Mouse (Mus musculus) embryonic facial prominence, embryonic 10.5 days (tissue): ENCODE results near the gene Bdh1. TPM values are rescaled to one million over a fixed set of nuclear protein-coding genes. Genes with fewer than 3 reads are reported as not detected.

Source experiments
- DNase-seq: peaks from one replicate; pipeline ENCODE4 v3.0.0-alpha.2; 2017; ENCODE audit warnings: low spot score
- H3K27ac ChIP-seq: fragments of 300-500 bp; sonication (generic); replicated peaks from 2 replicates; pipeline ENCODE4 v1.5.1; 2016; ENCODE audit warnings: mild to moderate bottlenecking
- H3K27me3 ChIP-seq: fragments of 300-500 bp; sonication (generic); replicated peaks from 2 replicates; pipeline ENCODE4 v1.6.1; 2016; ENCODE audit warnings: low read depth, mild to moderate bottlenecking; ENCODE audit not compliant: poor library complexity, severe bottlenecking
- H3K36me3 ChIP-seq: fragments of 300-500 bp; sonication (generic); replicated peaks from 2 replicates; pipeline ENCODE4 v1.6.1; 2016; ENCODE audit warnings: mild to moderate bottlenecking, moderate library complexity
- H3K4me1 ChIP-seq: fragments of 300-500 bp; sonication (generic); 2 replicates; pipeline ENCODE4 v1.6.1; 2016
- H3K4me3 ChIP-seq: fragments of 300-500 bp; sonication (generic); 2 replicates; pipeline ENCODE4 v1.5.1; 2016; ENCODE audit warnings: mild to moderate bottlenecking, moderate library complexity
- H3K9me3 ChIP-seq: fragments of 300-500 bp; sonication (generic); 2 replicates; pipeline ENCODE4 v1.6.1; 2016; ENCODE audit warnings: mild to moderate bottlenecking
- WGBS: fragments of 180-500 bp; shearing (Covaris S2); methylation state at CpG from one replicate; pipeline ENCODE4 v1.1.7; 2016; 5-methylcytosine and 5-hydroxymethylcytosine counted together
- polyA plus RNA-seq: library from polyadenylated mRNA; unstranded; fragments of >200 nt; fragmentation: Nextera tagmentation; extraction: Ambion mirVana; gene quantifications from 2 replicates; pipeline ENCODE4 v1.2.1, GENCODE M21; 2016

Gene Bdh1
- polyA plus RNA-seq, 1 experiment from 2014 or later, result 13.4 TPM

- DNase-seq, result no peak
- Histone ChIP-seq H3K27ac (no peak overlapping the region), H3K36me3 (peaks cover 7% of the 10 kb centered on the region; the same call in 1 of the 2 replicates), H3K9me3 (no peaks in the 10 kb centered on the region), H3K4me3 (no peak overlapping the region), H3K4me1 (peaks cover 35% of the 10 kb centered on the region), H3K27me3 (peaks cover 22% of the 10 kb centered on the region)
- WGBS, result 74% methylated on average over 12 of the region's 12 CpGs
These were observed 11.5 kb downstream of the Bdh1 start for GRCm38 (mm10) chr16:31433466-31434110.

- Histone ChIP-seq H3K27me3 (peaks cover 18% of the 10 kb centered on the region), H3K4me1 (peaks cover 26% of the 10 kb centered on the region), H3K36me3 (peaks cover 14% of the 10 kb centered on the region), H3K27ac (no peak overlapping the region), H3K9me3 (no peaks in the 10 kb centered on the region; the same call in 1 of the 2 replicates), H3K4me3 (no peak overlapping the region)
- 80% methylated on average over 4 of the region's 4 CpGs for WGBS
- no peak for DNase-seq
These were observed 13.1 kb downstream of the Bdh1 start for GRCm38 (mm10) chr16:31435146-31435545.

- no peaks in the 10 kb centered on the region; the same call in 1 of the 2 replicates for H3K9me3 ChIP-seq
- 56% methylated on average over 9 of the region's 9 CpGs for WGBS
- peaks cover 22% of the 10 kb centered on the region for H3K4me1 ChIP-seq
- peaks cover 14% of the 10 kb centered on the region for H3K36me3 ChIP-seq
- H3K27ac ChIP-seq, result no peak overlapping the region
- H3K4me3 ChIP-seq, result no peak overlapping the region
- H3K27me3 ChIP-seq, result peaks cover 11% of the 10 kb centered on the region
- no peak for DNase-seq
These were observed 14.0 kb downstream of the Bdh1 start for GRCm38 (mm10) chr16:31436085-31436484.

GRCm38 (mm10) chr16:31437358-31437757 lies 15.3 kb downstream of the Bdh1 start:
- Histone ChIP-seq H3K36me3 (peaks cover 14% of the 10 kb centered on the region), H3K4me1 (peaks cover 22% of the 10 kb centered on the region), H3K4me3 (no peak overlapping the region), H3K27me3 (no peaks in the 10 kb centered on the region), H3K9me3 (no peaks in the 10 kb centered on the region; the same call in 1 of the 2 replicates), H3K27ac (no peak overlapping the region)
- 89% methylated on average over 11 of the region's 11 CpGs for WGBS
- DNase-seq, result no peak

GRCm38 (mm10) chr16:31439529-31439928 lies 17.4 kb downstream of the Bdh1 start:
- peaks cover 10% of the 10 kb centered on the region for H3K4me1 ChIP-seq
- no peaks in the 10 kb centered on the region; the same call in 1 of the 2 replicates for H3K9me3 ChIP-seq
- no peak for DNase-seq
- no peak overlapping the region for H3K4me3 ChIP-seq
- WGBS, result 96% methylated on average over 5 of the region's 5 CpGs
- H3K36me3 ChIP-seq, result peaks cover 14% of the 10 kb centered on the region
- no peak overlapping the region for H3K27ac ChIP-seq
- H3K27me3 ChIP-seq, result no peaks in the 10 kb centered on the region

- H3K4me1 ChIP-seq, result peaks cover 5% of the 10 kb centered on the region
- H3K27ac ChIP-seq, result no peak overlapping the region
- no peaks in the 10 kb centered on the region; the same call in 1 of the 2 replicates for H3K9me3 ChIP-seq
- H3K36me3 ChIP-seq, result peaks cover 14% of the 10 kb centered on the region
- H3K27me3 ChIP-seq, result no peaks in the 10 kb centered on the region
- no peak overlapping the region for H3K4me3 ChIP-seq
- no peak for DNase-seq
- WGBS, result 95% methylated on average over 1 of the region's 1 CpGs
These were observed 18.0 kb downstream of the Bdh1 start for GRCm38 (mm10) chr16:31440046-31440445.

- Histone ChIP-seq H3K4me1 (no peaks in the 10 kb centered on the region), H3K4me3 (no peak overlapping the region), H3K36me3 (peaks cover 11% of the 10 kb centered on the region), H3K27me3 (no peaks in the 10 kb centered on the region), H3K27ac (no peak overlapping the region), H3K9me3 (no peaks in the 10 kb centered on the region; the same call in 1 of the 2 replicates)
- WGBS, result 93% methylated on average over 6 of the region's 6 CpGs
- no peak for DNase-seq
These were observed 22.4 kb downstream of the Bdh1 start for GRCm38 (mm10) chr16:31444521-31444920.

- Histone ChIP-seq H3K9me3 (no peaks in the 10 kb centered on the region), H3K27me3 (no peaks in the 10 kb centered on the region), H3K4me3 (no peak overlapping the region), H3K36me3 (peaks cover 5% of the 10 kb centered on the region; the same call in 1 of the 2 replicates), H3K27ac (no peak overlapping the region), H3K4me1 (peaks cover 5% of the 10 kb centered on the region; the same call in 1 of the 2 replicates)
- WGBS, result 81% methylated on average over 15 of the region's 15 CpGs
- DNase-seq, result no peak
These were observed 24.2 kb downstream of the Bdh1 start for GRCm38 (mm10) chr16:31446067-31446853.

- peaks cover 30% of the 10 kb centered on the region for H3K4me1 ChIP-seq
- H3K9me3 ChIP-seq, result no peaks in the 10 kb centered on the region
- peaks cover 5% of the 10 kb centered on the region; the same call in 1 of the 2 replicates for H3K36me3 ChIP-seq
- 76% methylated on average over 4 of the region's 4 CpGs for WGBS
- H3K4me3 ChIP-seq, result no peak overlapping the region
- H3K27ac ChIP-seq, result no peak overlapping the region
- no peak for DNase-seq
- H3K27me3 ChIP-seq, result no peaks in the 10 kb centered on the region
These were observed 27.9 kb downstream of the Bdh1 start for GRCm38 (mm10) chr16:31449973-31450372.

- H3K9me3 ChIP-seq, result no peaks in the 10 kb centered on the region
- H3K27me3 ChIP-seq, result no peaks in the 10 kb centered on the region
- peaks cover 5% of the 10 kb centered on the region; the same call in 1 of the 2 replicates for H3K36me3 ChIP-seq
- no peak for DNase-seq
- no peak overlapping the region for H3K4me3 ChIP-seq
- peaks cover 38% of the 10 kb centered on the region for H3K4me1 ChIP-seq
- WGBS, result 72% methylated on average over 3 of the region's 3 CpGs
- no peak overlapping the region for H3K27ac ChIP-seq
These were observed 29.2 kb downstream of the Bdh1 start for GRCm38 (mm10) chr16:31451235-31451634.

- Histone ChIP-seq H3K27ac (no peak overlapping the region), H3K27me3 (no peaks in the 10 kb centered on the region), H3K9me3 (no peaks in the 10 kb centered on the region), H3K36me3 (peaks cover 11% of the 10 kb centered on the region), H3K4me3 (no peak overlapping the region), H3K4me1 (peaks cover 38% of the 10 kb centered on the region)
- no peak for DNase-seq
- WGBS, result 68% methylated on average over 6 of the region's 7 CpGs
These were observed 30.4 kb downstream of the Bdh1 start for GRCm38 (mm10) chr16:31452467-31452866.

GRCm38 (mm10) chr16:31454013-31454412 lies 31.9 kb downstream of the Bdh1 start:
- peaks cover 45% of the 10 kb centered on the region for H3K4me1 ChIP-seq
- WGBS, result 88% methylated on average over 4 of the region's 4 CpGs
- no peaks in the 10 kb centered on the region for H3K9me3 ChIP-seq

More at GRCm38 (mm10) chr16:31454013-31454412, 31.9 kb downstream of the Bdh1 start:
- H3K27ac ChIP-seq, result no peak overlapping the region
- H3K36me3 ChIP-seq, result peaks cover 7% of the 10 kb centered on the region; the same call in 1 of the 2 replicates
- H3K4me3 ChIP-seq, result no peak overlapping the region
- DNase-seq, result no peak
- H3K27me3 ChIP-seq, result no peaks in the 10 kb centered on the region
